Mouse (Mus musculus): ENCODE data around the gene Rai1.

Rai1 gene

GRCm38 (mm10) chr11:60094909-60095810, 9.7 kb upstream of the Rai1 start:
- DNase-seq (ENCODE audit: low spot score) = no peak

- no peak for DNase-seq (ENCODE audit: low spot score)
Observed at GRCm38 (mm10) chr11:60099555-60100186, 5.1 kb upstream of the Rai1 start.

GRCm38 (mm10) chr11:60100827-60101555, 3.8 kb upstream of the Rai1 start:
- no peak for DNase-seq (ENCODE audit: low spot score)

GRCm38 (mm10) chr11:60101986-60102385, 2.8 kb upstream of the Rai1 start:
- DNase-seq (ENCODE audit: low spot score) = no peak

- no peak for DNase-seq (ENCODE audit: low spot score)
Observed at GRCm38 (mm10) chr11:60102664-60103063, 2.1 kb upstream of the Rai1 start.

GRCm38 (mm10) chr11:60103567-60103966, 1.2 kb upstream of the Rai1 start:
- DNase-seq (ENCODE audit: low spot score) = no peak

GRCm38 (mm10) chr11:60105593-60106542, 1.1 kb downstream of the Rai1 start:
- no peak for DNase-seq (ENCODE audit: low spot score)

GRCm38 (mm10) chr11:60106543-60107110, 1.8 kb downstream of the Rai1 start:
- DNase-seq (ENCODE audit: low spot score) = peak; percentile 82

GRCm38 (mm10) chr11:60107449-60107848, 2.6 kb downstream of the Rai1 start:
- DNase-seq (ENCODE audit: low spot score) = no peak

GRCm38 (mm10) chr11:60108631-60109172, 3.9 kb downstream of the Rai1 start:
- DNase-seq (ENCODE audit: low spot score) = peak; percentile 50

GRCm38 (mm10) chr11:60110386-60110785, 5.6 kb downstream of the Rai1 start:
- DNase-seq (ENCODE audit: low spot score) = no peak

- no peak for DNase-seq (ENCODE audit: low spot score)
Observed at GRCm38 (mm10) chr11:60111576-60111975, 6.8 kb downstream of the Rai1 start.

GRCm38 (mm10) chr11:60113624-60114023, 8.8 kb downstream of the Rai1 start:
- no peak for DNase-seq (ENCODE audit: low spot score)

GRCm38 (mm10) chr11:60114296-60115023, 9.6 kb downstream of the Rai1 start:
- peak; percentile 77 for DNase-seq (ENCODE audit: low spot score)

GRCm38 (mm10) chr11:60115024-60115538, 10.3 kb downstream of the Rai1 start:
- DNase-seq (ENCODE audit: low spot score) = peak; percentile 92

- no peak for DNase-seq (ENCODE audit: low spot score)
Observed at GRCm38 (mm10) chr11:60115638-60116276, 10.9 kb downstream of the Rai1 start.

- DNase-seq (ENCODE audit: low spot score) = no peak
Observed at GRCm38 (mm10) chr11:60120586-60121262, 15.9 kb downstream of the Rai1 start.

- no peak for DNase-seq (ENCODE audit: low spot score)
Observed at GRCm38 (mm10) chr11:60122611-60123010, 17.8 kb downstream of the Rai1 start.

- DNase-seq (ENCODE audit: low spot score) = no peak
Observed at GRCm38 (mm10) chr11:60127048-60127447, 22.2 kb downstream of the Rai1 start.
